Mouse (Mus musculus): ENCODE data around the gene Ndufa11. TPM values are rescaled to one million over a fixed set of nuclear protein-coding genes. Genes with fewer than 3 reads are reported as not detected.

Ndufa11 gene
- polyA plus RNA-seq, 1 experiment = 277 TPM

DNA sequence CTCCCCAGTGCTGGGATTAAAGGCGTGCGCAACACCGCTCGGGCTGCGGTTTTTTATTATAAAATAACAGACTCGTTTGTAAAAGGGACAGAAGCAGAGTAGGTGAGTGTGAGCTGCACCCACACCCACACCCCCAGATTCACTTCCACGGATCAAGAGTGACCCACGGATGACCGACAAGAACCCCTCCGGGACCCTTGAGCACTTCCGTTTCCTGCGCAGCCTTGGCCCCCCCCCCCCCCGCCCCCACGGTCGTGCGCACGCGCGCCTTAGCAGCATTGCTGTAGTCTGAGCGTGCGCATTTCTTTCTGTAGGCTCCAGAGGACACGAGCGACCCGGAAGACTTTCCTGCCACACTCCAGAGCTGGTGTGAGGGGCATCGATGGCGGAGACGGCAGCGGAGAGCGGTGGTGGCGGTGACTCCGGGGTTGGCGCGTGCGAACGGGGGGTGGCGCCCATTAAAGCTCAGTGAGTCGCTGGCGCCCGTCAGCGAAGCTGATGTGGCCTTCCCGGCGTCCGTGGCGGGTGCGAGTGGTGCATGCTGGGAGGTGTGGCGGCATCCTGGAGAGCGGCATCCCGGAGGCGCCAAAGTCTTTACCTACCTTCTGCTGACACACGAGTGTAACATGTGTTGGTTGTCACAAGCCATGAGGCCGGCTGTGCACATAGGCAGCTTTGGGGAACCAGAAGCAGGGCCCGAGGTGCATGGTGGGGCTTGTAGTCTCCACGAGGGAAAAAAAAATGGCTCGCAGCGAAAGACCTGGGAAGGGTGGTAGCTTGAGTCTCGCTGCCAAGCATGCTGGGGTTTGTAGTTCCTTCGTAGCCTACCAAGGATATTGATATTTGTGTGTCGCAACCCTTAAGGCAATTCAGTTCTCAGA lies 47.1 kb downstream of the Ndufa11 start, which contains the start of gene Dus3l:
TSS of gene Dus3l (plus strand) at position 284 of the 881 bp plus-strand sequence.
- TF ChIP-seq GATA1 (IDR thresholded peaks at IDR 0.05; ENCODE audit: low read length) = no peak

DNA sequence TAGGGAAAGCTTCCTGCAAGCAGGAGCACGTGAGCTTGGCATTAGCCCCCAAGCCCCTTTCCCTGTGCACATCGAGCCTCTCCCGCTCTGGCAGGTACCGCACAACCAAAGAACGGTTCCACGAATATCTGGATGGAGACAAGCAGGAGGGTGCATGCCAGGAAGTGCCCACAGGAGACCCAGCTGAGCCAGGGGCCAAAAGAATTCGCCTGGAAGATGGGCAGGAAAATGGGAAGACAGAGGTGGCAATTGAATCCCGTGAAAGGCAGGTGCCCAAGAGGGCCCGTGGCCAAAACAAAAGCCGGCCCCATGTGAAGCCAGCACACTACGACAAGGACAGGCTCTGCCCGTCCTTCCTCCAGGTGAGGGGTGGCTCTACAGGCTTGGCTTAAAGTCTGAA lies 47.9 kb downstream of the Ndufa11 start:
- no peak for TF ChIP-seq GATA1 (IDR thresholded peaks at IDR 0.05; ENCODE audit: low read length)

DNA sequence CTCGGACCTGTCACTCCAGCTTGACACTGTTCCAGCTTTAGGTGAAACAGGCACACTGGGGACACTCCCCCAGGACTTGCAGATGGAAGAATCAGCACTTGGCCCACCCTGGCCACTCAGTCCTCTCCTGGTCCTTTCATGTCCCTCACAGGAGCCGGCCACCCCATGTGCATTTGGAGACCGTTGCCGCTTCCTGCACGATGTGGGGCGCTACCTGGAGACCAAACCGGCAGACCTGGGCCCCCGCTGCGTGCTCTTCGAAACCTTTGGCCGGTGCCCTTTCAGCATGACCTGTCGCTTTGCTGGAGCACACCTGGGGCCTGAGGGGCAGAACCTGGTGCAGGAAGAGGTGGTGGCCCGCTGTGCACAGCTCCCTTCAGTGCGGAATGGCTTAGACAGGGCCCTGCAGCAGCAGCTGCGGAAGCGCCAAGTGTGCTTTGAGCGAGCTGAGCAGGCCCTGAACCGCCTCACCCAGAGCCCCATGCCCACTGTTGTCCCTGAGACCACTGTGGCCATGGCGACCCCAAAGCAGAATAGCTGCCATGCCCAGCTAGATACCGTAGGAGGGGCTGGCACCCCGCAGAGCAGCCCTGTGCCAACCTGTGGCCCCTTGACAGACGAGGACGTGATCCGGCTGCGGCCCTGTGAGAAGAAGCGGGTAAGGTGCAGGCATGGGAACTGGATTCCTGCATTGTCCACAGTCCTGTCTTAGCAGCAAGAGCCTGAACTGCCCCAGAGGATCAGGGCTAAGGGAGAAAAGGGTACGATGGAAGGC lies 49.3 kb downstream of the Ndufa11 start:
- no peak for TF ChIP-seq GATA1 (IDR thresholded peaks at IDR 0.05; ENCODE audit: low read length)

DNA sequence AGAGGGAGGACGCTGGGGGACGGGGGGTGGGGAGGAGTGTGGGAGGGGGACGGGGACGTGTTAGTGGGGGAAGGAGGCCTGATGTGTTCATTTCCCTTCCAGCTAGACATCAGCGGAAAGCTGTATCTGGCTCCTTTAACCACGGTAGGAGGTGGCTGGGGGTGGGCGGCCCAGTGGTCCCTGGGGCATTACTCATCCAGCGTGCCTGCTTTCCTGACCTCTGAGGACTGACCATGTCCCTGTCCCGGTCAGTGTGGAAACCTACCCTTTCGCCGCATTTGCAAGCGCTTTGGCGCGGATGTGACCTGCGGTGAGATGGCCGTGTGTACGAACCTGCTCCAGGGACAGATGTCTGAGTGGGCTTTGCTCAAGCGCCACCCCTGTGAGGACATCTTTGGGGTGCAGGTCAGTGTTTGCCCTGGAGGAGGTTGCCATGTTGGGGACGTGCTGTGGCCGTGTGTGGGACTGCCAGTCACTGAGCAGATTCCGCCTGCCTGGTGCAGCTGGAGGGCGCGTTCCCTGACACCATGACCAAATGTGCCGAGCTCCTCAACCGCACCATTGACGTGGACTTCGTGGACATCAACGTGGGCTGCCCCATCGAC lies 50.1 kb downstream of the Ndufa11 start:
- no peak for TF ChIP-seq GATA1 (IDR thresholded peaks at IDR 0.05; ENCODE audit: low read length)

DNA sequence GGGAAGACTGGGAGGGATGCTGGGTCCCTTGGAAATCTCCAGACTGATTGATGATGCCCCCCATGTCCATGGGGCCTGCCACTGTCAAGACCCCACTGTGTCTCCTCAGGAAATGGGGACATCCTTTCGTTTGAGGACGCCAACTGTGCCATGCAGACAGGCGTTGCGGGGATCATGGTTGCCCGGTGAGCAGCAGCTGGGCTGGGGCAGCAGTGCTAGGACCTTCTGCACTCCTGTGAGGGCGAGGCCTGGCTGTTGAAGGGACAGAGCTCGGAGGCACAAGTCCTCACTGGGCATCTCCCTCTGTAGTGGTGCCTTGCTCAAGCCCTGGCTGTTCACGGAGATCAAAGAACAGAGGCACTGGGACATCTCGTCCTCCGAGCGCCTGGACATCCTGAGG lies 51.4 kb downstream of the Ndufa11 start:
- no peak for TF ChIP-seq GATA1 (IDR thresholded peaks at IDR 0.05; ENCODE audit: low read length)

DNA sequence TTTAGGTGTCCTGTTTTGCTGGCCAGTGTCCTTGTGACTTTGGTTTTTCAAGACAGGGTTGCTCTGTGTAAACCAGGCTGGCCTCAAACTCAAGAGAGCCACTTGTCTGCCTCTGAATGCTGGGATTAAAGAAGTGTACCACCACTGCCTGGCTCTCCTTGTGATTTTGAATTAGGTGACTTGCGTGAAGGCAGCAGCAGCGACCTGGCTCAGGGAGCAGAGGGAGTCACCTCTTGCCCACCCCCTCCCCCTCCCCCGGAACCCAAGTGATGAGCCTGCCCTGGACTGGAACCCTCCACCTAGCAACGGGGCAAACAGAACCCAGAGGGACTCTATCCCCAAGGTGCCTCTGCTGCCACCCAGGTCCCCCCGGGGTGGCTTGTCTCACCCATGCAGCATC lies 52.4 kb downstream of the Ndufa11 start, which contains the start of gene Prr22:
TSS of gene Prr22 (plus strand) at position 301 of the 400 bp plus-strand sequence.
- no peak for TF ChIP-seq GATA1 (IDR thresholded peaks at IDR 0.05; ENCODE audit: low read length)

Other genes with a start within 250 kb of the Ndufa11 start
- gene Ptprs, start 241.3 kb upstream of the Ndufa11 start, polyA plus RNA-seq (2012) = 40.9 and 48.5 TPM in 2 replicates
- not detected in 2 replicates for gene Znrf4, start 205.3 kb upstream of the Ndufa11 start, polyA plus RNA-seq (2012)
- 1.0 and 1.4 TPM in 2 replicates for gene Gm20219, start 163.4 kb upstream of the Ndufa11 start, polyA plus RNA-seq (2012)
- 193 and 233 TPM in 2 replicates for gene Safb2, start 133.2 kb upstream of the Ndufa11 start, polyA plus RNA-seq (2012)
- gene Safb, start 132.9 kb upstream of the Ndufa11 start, polyA plus RNA-seq (2012) = 173 and 226 TPM in 2 replicates
- gene 2410015M20Rik, start 108.0 kb upstream of the Ndufa11 start, polyA plus RNA-seq (2012) = 201 and 454 TPM in 2 replicates
- gene Rpl36, start 104.4 kb upstream of the Ndufa11 start, polyA plus RNA-seq (2012) = 8,561 and 9,154 TPM in 2 replicates
- gene Lonp1, start 90.9 kb upstream of the Ndufa11 start, polyA plus RNA-seq (2012) = 202 and 208 TPM in 2 replicates
- not detected in 2 replicates for gene Catsperd, start 89.6 kb upstream of the Ndufa11 start, polyA plus RNA-seq (2012)
- gene Ranbp3, start 44.5 kb upstream of the Ndufa11 start, polyA plus RNA-seq (2012) = 131 and 144 TPM in 2 replicates
- gene Vmac, start 255 bp downstream of the Ndufa11 start, polyA plus RNA-seq (2012) = 10.6 and 12.7 TPM in 2 replicates
- gene Nrtn, start 39.8 kb downstream of the Ndufa11 start, polyA plus RNA-seq (2012) = not detected in 2 replicates
- gene Dus3l, start 47.0 kb downstream of the Ndufa11 start, polyA plus RNA-seq (2012) = 61.6 and 67.0 TPM in 2 replicates
- gene Prr22, start 52.5 kb downstream of the Ndufa11 start, polyA plus RNA-seq (2012) = 3.0 and 3.4 TPM in 2 replicates
- gene Rfx2, start 113.2 kb downstream of the Ndufa11 start, polyA plus RNA-seq (2012) = 27.4 and 31.2 TPM in 2 replicates
- gene Acsbg2, start 156.7 kb downstream of the Ndufa11 start, polyA plus RNA-seq (2012) = not detected in 2 replicates
- gene 1700061G19Rik, start 157.7 kb downstream of the Ndufa11 start, polyA plus RNA-seq (2012) = not detected in 2 replicates
- 76.7 and 99.5 TPM in 2 replicates for gene Mllt1, start 217.6 kb downstream of the Ndufa11 start, polyA plus RNA-seq (2012)